Mouse (Mus musculus) CH12.LX (cell line): Measurements from ENCODE around the gene Podxl. TPM values are rescaled to one million over a fixed set of nuclear protein-coding genes. Genes with fewer than 3 reads are reported as not detected.

ENCODE experiments used
- DNase-seq: peaks from one replicate; pipeline ENCODE4 v3.0.0-alpha.2; 2013; ENCODE audit errors: extremely low read depth
- H3K27ac ChIP-seq: 2 replicates; pipeline ENCODE4 v1.5.1; 2012; ENCODE audit warnings: low read depth, mild to moderate bottlenecking, control low read depth, moderate library complexity; ENCODE audit not compliant: insufficient read depth
- H3K27me3 ChIP-seq: replicated peaks from 2 replicates; pipeline ENCODE3; 2012; ENCODE audit warnings: inconsistent platforms
- H3K36me3 ChIP-seq, 2 experiments: replicated peaks in 1 of 2; 2 replicates each; pipeline versions ENCODE3 to v1.6.1; 2012; ENCODE audit warnings: inconsistent platforms in 1 of 2, low read length in 1 of 2, mild to moderate bottlenecking in 1 of 2, mixed read lengths in 1 of 2, moderate library complexity in 1 of 2; ENCODE audit not compliant: control insufficient read depth in 1 of 2, insufficient read depth in 1 of 2
- H3K4me1 ChIP-seq, 2 experiments: 2 replicates each; pipeline ENCODE4 v1.6.1; 2012; ENCODE audit warnings: inconsistent platforms in 1 of 2, moderate library complexity in 1 of 2; ENCODE audit not compliant: insufficient read depth in 2 of 2, control insufficient read depth in 1 of 2
- H3K4me2 ChIP-seq: 2 replicates; pipeline ENCODE4 v1.6.1; 2012; ENCODE audit warnings: low read depth, mild to moderate bottlenecking, control low read depth; ENCODE audit not compliant: poor library complexity, insufficient read depth, severe bottlenecking
- H3K4me3 ChIP-seq, 3 experiments: fragments of 150-350 bp in 1 of 3; sonication (generic) in 1 of 3; replicated peaks in 1 of 3; 2 replicates each; pipeline versions ENCODE3 to v1.5.1; 2011 to 2012; ENCODE audit warnings: low read depth in 2 of 3, low read length in 2 of 3, mild to moderate bottlenecking in 2 of 3, moderate library complexity in 2 of 3, control low read depth in 1 of 3, improper control_type of control experiment in 1 of 3, inconsistent platforms in 1 of 3, mixed read lengths in 1 of 3; ENCODE audit not compliant: poor library complexity in 1 of 3
- H3K79me2 ChIP-seq: replicated peaks from 2 replicates; pipeline ENCODE4 v1.6.1; 2012; ENCODE audit warnings: mild to moderate bottlenecking, moderate library complexity; ENCODE audit not compliant: control insufficient read depth, poor library complexity, insufficient read depth, severe bottlenecking; ENCODE audit errors: extremely low read depth
- H3K9ac ChIP-seq: 2 replicates; pipeline ENCODE4 v1.6.1; 2012; ENCODE audit warnings: low read depth, mild to moderate bottlenecking, control low read depth, moderate library complexity; ENCODE audit not compliant: insufficient read depth
- H3K9me3 ChIP-seq: replicated peaks from 2 replicates; pipeline ENCODE3; 2012; ENCODE audit warnings: low read length, inconsistent platforms, mixed read lengths
- BHLHE40 ChIP-seq: IDR thresholded peaks from 2 replicates; pipeline ENCODE4 v1.6.1; 2011; ENCODE audit warnings: mild to moderate bottlenecking, low read depth, low read length, improper control_type of control experiment
- CTCF ChIP-seq, 2 experiments: IDR thresholded peaks in 1 of 2; conservative IDR thresholded peaks in 1 of 2; 2 replicates each; pipeline ENCODE4 v1.5.1; 2011 to 2012; ENCODE audit warnings: low read depth in 2 of 2, low read length in 2 of 2, improper control_type of control experiment in 1 of 2, inconsistent platforms in 1 of 2, mild to moderate bottlenecking in 1 of 2, moderate library complexity in 1 of 2
- E2F4 ChIP-seq: IDR thresholded peaks from 2 replicates; pipeline ENCODE4 v1.6.1; 2011; ENCODE audit warnings: low read depth, low read length, improper control_type of control experiment; ENCODE audit not compliant: insufficient replicate concordance
- ELF1 ChIP-seq: IDR thresholded peaks from 2 replicates; pipeline ENCODE4 v1.6.1; 2014; ENCODE audit warnings: low read depth, mild to moderate bottlenecking, inconsistent platforms, low read length, improper control_type of control experiment
- EP300 ChIP-seq: IDR thresholded peaks from 2 replicates; pipeline ENCODE4 v1.6.1; 2011; ENCODE audit warnings: low read length, improper control_type of control experiment
- HCFC1 ChIP-seq: IDR thresholded peaks from 2 replicates; pipeline ENCODE4 v1.6.1; 2012; ENCODE audit warnings: low read depth, mild to moderate bottlenecking, inconsistent platforms, low read length, improper control_type of control experiment
- KAT2A ChIP-seq: IDR thresholded peaks from 2 replicates; pipeline ENCODE4 v1.6.1; 2012; ENCODE audit warnings: low read length, improper control_type of control experiment, inconsistent platforms; ENCODE audit not compliant: insufficient replicate concordance
- MAX ChIP-seq: IDR thresholded peaks from 2 replicates; pipeline ENCODE4 v1.6.1; 2011; ENCODE audit warnings: low read length, improper control_type of control experiment
- MEF2A ChIP-seq: IDR thresholded peaks from 2 replicates; pipeline ENCODE4 v1.6.1; 2014; ENCODE audit warnings: low read depth, mild to moderate bottlenecking, inconsistent platforms, low read length, improper control_type of control experiment, borderline replicate concordance
- MYC ChIP-seq: IDR thresholded peaks from 2 replicates; pipeline ENCODE4 v1.6.1; 2011; ENCODE audit warnings: low read depth, mild to moderate bottlenecking, improper control_type of control experiment, low read length
- NRF1 ChIP-seq: IDR thresholded peaks from 2 replicates; pipeline ENCODE4 v1.6.1; 2014; ENCODE audit warnings: low read depth, mild to moderate bottlenecking, inconsistent platforms, low read length, improper control_type of control experiment, moderate library complexity
- PAX5 ChIP-seq: IDR thresholded peaks from 2 replicates; pipeline ENCODE4 v1.6.1; 2012; ENCODE audit warnings: low read length, inconsistent platforms, mixed read lengths
- POLR2AphosphoS2 ChIP-seq: IDR thresholded peaks from 2 replicates; pipeline ENCODE4 v1.6.1; 2011; ENCODE audit warnings: low read depth, low read length, improper control_type of control experiment
- RAD21 ChIP-seq: IDR thresholded peaks from 2 replicates; pipeline ENCODE4 v1.6.1; 2011; ENCODE audit warnings: low read depth, mild to moderate bottlenecking, low read length, improper control_type of control experiment, moderate library complexity
- SMC3 ChIP-seq: IDR thresholded peaks from 2 replicates; pipeline ENCODE4 v1.6.1; 2011; ENCODE audit warnings: low read depth, low read length, improper control_type of control experiment
- TBP ChIP-seq: conservative IDR thresholded peaks from 2 replicates; pipeline ENCODE4 v1.6.1; 2011; ENCODE audit warnings: low read depth, low read length, improper control_type of control experiment
- TCF12 ChIP-seq: IDR thresholded peaks from 2 replicates; pipeline ENCODE4 v1.6.1; 2014; ENCODE audit warnings: low read depth, mild to moderate bottlenecking, inconsistent platforms, low read length, improper control_type of control experiment
- UBTF ChIP-seq: IDR thresholded peaks from 2 replicates; pipeline ENCODE4 v1.6.1; 2012; ENCODE audit warnings: low read depth, mild to moderate bottlenecking, inconsistent platforms, low read length, improper control_type of control experiment, moderate library complexity
- USF1 ChIP-seq: IDR thresholded peaks from 2 replicates; pipeline ENCODE4 v1.6.1; 2014; ENCODE audit warnings: low read depth, mild to moderate bottlenecking, inconsistent platforms, low read length, improper control_type of control experiment
- dilution Hi-C: fragments of 300-500 bp; cut with MboI; formaldehyde crosslinking; loops from 2 replicates; pipeline ENCODE4 v1.14.3; 2020; ENCODE audit warnings: low sequenced_read_pairs; ENCODE audit not compliant: extremely low pct_unique_long_range_greater_than_20kb, extremely low pct_ligation_motif_present
- in situ Hi-C: fragments of 300-500 bp; cut with MboI; formaldehyde crosslinking; loops from 3 replicates; pipeline ENCODE4 v1.14.3; 2019; ENCODE audit warnings: low sequenced_read_pairs, low pct_ligation_motif_present, low pct_unique_long_range_greater_than_20kb, mixed read lengths
- polyA plus RNA-seq: library from polyadenylated mRNA; unstranded; fragments of >175 nt; gene quantifications from 2 replicates; pipeline ENCODE4 v1.2.1, GENCODE M21; 2012; ENCODE audit warnings: low read depth; ENCODE audit not compliant: insufficient read length
- total RNA-seq, 2 experiments: library from RNA; depleted of rRNA; stranded (reverse); fragments of 300-350 nt in 1 of 2; fragments of >200 nt in 1 of 2; gene quantifications; 2 replicates each; pipeline ENCODE4 v1.2.3; 2012 to 2014

Podxl gene
- total and polyA plus RNA-seq, 3 experiments, result not detected

- TF ChIP-seq CTCF (conservative IDR thresholded peaks at IDR 0.05 in 1 of 2, IDR thresholded peaks at IDR 0.05 in 1 of 2; ENCODE audit: low read depth in 2 of 2, low read length in 2 of 2) (no peak), UBTF (no peak), POLR2AphosphoS2 (no peak), MEF2A (no peak), BHLHE40 (no peak), TBP (no peak), TCF12 (no peak), USF1 (no peak), ELF1 (no peak), PAX5 (no peak), NRF1 (no peak), KAT2A (no peak)
- TF ChIP-seq, all 38 proteins: peak for 0
- Histone ChIP-seq H3K79me2 (no peaks in the 10 kb centered on the region), H3K27ac (no peak overlapping the region), H3K9ac (no peak overlapping the region), H3K4me3 (no peak overlapping the region), H3K4me1 (peaks cover 2 to 6% of the 10 kb centered on the region in 2 experiments; a peak in 1 of 4 replicates), H3K4me2 (no peak overlapping the region), H3K9me3 (no peaks in the 10 kb centered on the region), H3K36me3 (no peaks in the 10 kb centered on the region), H3K27me3 (no peaks in the 10 kb centered on the region)
- in situ Hi-C loops (no loop called here), dilution Hi-C loops (no loop called here)
- no peak for DNase-seq
Observed at GRCm38 (mm10) chr6:31528339-31528738, 35.4 kb downstream of the Podxl start.

DNA sequence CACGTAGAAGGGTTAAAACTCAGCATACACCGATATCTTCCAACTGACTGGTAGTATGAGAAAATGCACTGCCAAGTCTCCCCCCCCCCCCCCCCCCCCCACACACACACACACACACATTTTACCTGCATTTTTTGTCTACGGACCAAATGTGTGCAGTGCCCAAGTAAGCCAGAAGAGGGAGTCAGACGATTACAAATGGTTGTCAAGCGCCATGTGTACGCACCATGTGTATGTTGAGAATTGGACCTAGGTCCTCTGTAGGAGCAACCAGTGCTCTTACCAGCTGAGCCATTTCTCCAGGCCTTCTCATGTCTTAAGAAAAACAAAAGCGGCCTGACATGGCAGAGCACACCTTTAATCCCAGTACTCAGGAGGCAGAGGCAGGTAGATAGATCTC, 35.9 kb downstream of the Podxl start:
- dilution Hi-C loops (no loop called here), in situ Hi-C loops (no loop called here)
- H3K27me3 ChIP-seq, result no peaks in the 10 kb centered on the region
- H3K9me3 ChIP-seq, result no peaks in the 10 kb centered on the region
- no peak overlapping the region for H3K9ac ChIP-seq
- TF ChIP-seq CTCF (conservative IDR thresholded peaks at IDR 0.05 in 1 of 2, IDR thresholded peaks at IDR 0.05 in 1 of 2; ENCODE audit: low read depth in 2 of 2, low read length in 2 of 2) (peak in 1 of 2 experiments; percentile 80; a peak in 3 of 4 replicates), RAD21 (peak; percentile 79), MYC (peak; percentile 88), E2F4 (no peak), SMC3 (peak; percentile 65), EP300 (no peak), MAX (peak; percentile 58; the same call in 1 of the 2 replicates), HCFC1 (no peak)
- no peak overlapping the region for H3K4me2 ChIP-seq
- H3K27ac ChIP-seq, result no peak overlapping the region
- no peaks in the 10 kb centered on the region for H3K79me2 ChIP-seq
- no peak overlapping the region for H3K4me3 ChIP-seq
- no peaks in the 10 kb centered on the region for H3K36me3 ChIP-seq
- H3K4me1 ChIP-seq, result peaks cover 2 to 6% of the 10 kb centered on the region in 2 experiments; a peak in 1 of 4 replicates
- peak; percentile 55 for DNase-seq
